Mouse (Mus musculus): ENCODE measurements around the gene H2al1j. TPM values are rescaled to one million over a fixed set of nuclear protein-coding genes. Genes with fewer than 3 reads are reported as not detected.

The H2al1j gene
- total RNA-seq, 2 experiments from 2014 or later = not detected

Other genes starting within 250 kb of the H2al1j start
- not detected for gene H2al1a, start 28.6 kb upstream of the H2al1j start, total RNA-seq (2021)
- gene H2al1b, start 25.4 kb upstream of the H2al1j start, total RNA-seq (2021) = not detected
- gene H2al1c, start 22.2 kb upstream of the H2al1j start, total RNA-seq (2021) = not detected
- not detected for gene H2al1d, start 19.0 kb upstream of the H2al1j start, total RNA-seq (2021)
- gene H2al1e, start 15.9 kb upstream of the H2al1j start, total RNA-seq (2021) = not detected
- not detected for gene H2al1f, start 12.7 kb upstream of the H2al1j start, total RNA-seq (2021)
- gene H2al1g, start 9.6 kb upstream of the H2al1j start, total RNA-seq (2021) = not detected
- gene H2al1h, start 6.3 kb upstream of the H2al1j start, total RNA-seq (2021) = not detected
- not detected for gene H2al1i, start 3.2 kb upstream of the H2al1j start, total RNA-seq (2021)

Measured in layer of hippocampus, postnatal 14 days (tissue).